Mouse (Mus musculus) embryonic facial prominence, embryonic 15.5 days (tissue): ENCODE data around the gene Msi2. TPM values are rescaled to one million over a fixed set of nuclear protein-coding genes. Genes with fewer than 3 reads are reported as not detected.

Experiments used
- ATAC-seq: fragments of 200-750 bp; cut with Nextera tagmentation; 2 replicates; pipeline ENCODE4 v1.8.0; 2017; ENCODE audit warnings: low read depth, moderate TSS enrichment; ENCODE audit not compliant: insufficient number of reproducible peaks, low FRiP score, low TSS enrichment
- H3K27ac ChIP-seq: fragments of 300-500 bp; sonication (generic); replicated peaks from 2 replicates; pipeline ENCODE4 v1.5.1; 2015; ENCODE audit warnings: mild to moderate bottlenecking, inconsistent platforms
- H3K27me3 ChIP-seq: fragments of 300-500 bp; sonication (generic); 2 replicates; pipeline ENCODE4 v1.6.1; 2015; ENCODE audit warnings: inconsistent platforms
- H3K36me3 ChIP-seq: fragments of 300-500 bp; sonication (generic); 2 replicates; pipeline ENCODE4 v1.6.1; 2015; ENCODE audit warnings: mild to moderate bottlenecking, inconsistent platforms
- H3K4me1 ChIP-seq: fragments of 300-500 bp; sonication (generic); 2 replicates; pipeline ENCODE4 v1.6.1; 2015; ENCODE audit warnings: inconsistent platforms
- H3K4me2 ChIP-seq: fragments of 300-500 bp; sonication (generic); replicated peaks from 2 replicates; pipeline ENCODE4 v1.6.1; 2015; ENCODE audit warnings: mild to moderate bottlenecking, inconsistent platforms
- H3K4me3 ChIP-seq: fragments of 300-500 bp; sonication (generic); replicated peaks from 2 replicates; pipeline ENCODE4 v1.5.1; 2015; ENCODE audit warnings: mild to moderate bottlenecking, inconsistent platforms
- H3K9ac ChIP-seq: fragments of 300-500 bp; sonication (generic); 2 replicates; pipeline ENCODE4 v1.6.1; 2015; ENCODE audit warnings: inconsistent platforms
- H3K9me3 ChIP-seq: fragments of 300-500 bp; sonication (generic); replicated peaks from 2 replicates; pipeline ENCODE4 v1.6.1; 2016; ENCODE audit warnings: inconsistent platforms
- WGBS: fragments of 180-500 bp; shearing (Covaris S2); methylation state at CpG from one replicate; pipeline ENCODE4 v1.1.7; 2015; 5-methylcytosine and 5-hydroxymethylcytosine counted together
- polyA plus RNA-seq: library from polyadenylated mRNA; unstranded; fragments of >200 nt; fragmentation: Nextera tagmentation; extraction: Ambion mirVana; gene quantifications from 2 replicates; pipeline ENCODE4 v1.2.1, GENCODE M21; 2015

Gene Msi2
- polyA plus RNA-seq, 1 experiment from 2014 or later, result 19.7 TPM

DNA sequence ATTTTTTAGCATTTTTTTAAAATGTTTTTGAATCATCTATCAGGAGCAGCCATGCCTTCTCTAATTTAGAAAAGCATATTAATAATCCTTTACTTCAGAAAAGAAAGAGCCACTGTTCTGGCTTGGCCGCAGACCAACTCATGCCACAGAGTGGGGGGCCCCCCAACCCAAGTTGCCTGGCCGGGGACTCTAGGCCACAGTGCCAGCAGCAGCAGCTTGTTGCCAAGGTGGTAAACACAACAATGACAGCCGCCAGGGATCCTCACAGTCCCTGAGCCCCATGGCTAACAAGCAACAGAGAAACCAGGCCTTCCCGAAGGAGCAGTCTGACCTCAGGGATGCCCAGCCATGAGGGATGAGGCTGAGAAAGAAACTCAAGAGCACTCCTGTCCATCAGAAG, 68.0 kb downstream of the Msi2 start:
- H3K36me3 ChIP-seq, result no peaks in the 10 kb centered on the region
- H3K9me3 ChIP-seq, result no peaks in the 10 kb centered on the region
- no peak overlapping the region for H3K4me3 ChIP-seq
- no peak overlapping the region for H3K27ac ChIP-seq
- no peak overlapping the region for H3K4me2 ChIP-seq
- H3K4me1 ChIP-seq, result peaks cover 35% of the 10 kb centered on the region
- H3K27me3 ChIP-seq, result no peaks in the 10 kb centered on the region
- WGBS, result 44% methylated on average over 4 of the region's 4 CpGs
- H3K9ac ChIP-seq, result no peak overlapping the region
- ATAC-seq, result peak; percentile 45; the same call in 1 of the 2 replicates

DNA sequence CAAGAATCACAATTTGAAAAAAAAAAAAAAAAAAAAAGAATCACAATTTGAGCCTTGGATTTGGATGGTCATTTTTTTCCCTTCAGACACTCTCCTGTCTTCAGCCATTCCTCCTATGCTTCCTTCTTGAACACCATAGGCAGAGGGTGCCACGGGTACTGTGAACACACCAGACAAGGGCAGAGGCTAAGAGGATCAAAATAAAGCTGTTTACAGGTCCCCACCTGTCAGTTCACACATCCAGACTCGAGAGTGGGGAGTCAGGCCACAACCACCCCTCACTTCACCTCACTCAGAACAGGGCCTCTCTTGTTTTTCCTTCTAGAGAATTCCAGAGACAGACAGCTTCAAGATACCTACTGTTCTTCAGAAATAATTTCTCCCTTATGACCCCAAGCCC, 69.3 kb downstream of the Msi2 start:
- H3K27me3 ChIP-seq, result no peaks in the 10 kb centered on the region
- H3K9me3 ChIP-seq, result no peaks in the 10 kb centered on the region
- H3K9ac ChIP-seq, result no peak overlapping the region
- H3K4me2 ChIP-seq, result no peak overlapping the region
- 43% methylated on average over 2 of the region's 2 CpGs for WGBS
- ATAC-seq, result no peak
- peaks cover 38% of the 10 kb centered on the region for H3K4me1 ChIP-seq
- no peaks in the 10 kb centered on the region for H3K36me3 ChIP-seq
- H3K27ac ChIP-seq, result no peak overlapping the region
- H3K4me3 ChIP-seq, result no peak overlapping the region

DNA sequence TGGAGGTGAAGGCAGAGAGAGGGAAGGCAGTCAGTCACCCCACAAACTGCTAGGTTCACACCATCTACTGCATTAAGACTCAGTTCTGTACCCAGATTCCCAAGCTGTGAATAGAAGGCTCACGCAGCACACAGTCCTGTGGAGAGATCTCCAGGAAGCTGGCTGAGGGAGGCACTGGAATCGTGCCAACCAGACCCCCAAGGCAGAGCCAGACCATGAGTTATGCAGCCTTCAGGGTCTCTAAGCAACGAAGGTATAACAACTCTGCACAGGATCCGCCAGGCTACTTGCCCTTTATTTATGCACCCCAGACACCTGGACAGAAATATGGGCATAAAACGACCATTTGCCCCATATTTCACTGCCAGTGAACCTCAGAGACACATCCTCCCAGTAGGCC, 69.9 kb downstream of the Msi2 start:
- Histone ChIP-seq H3K9ac (no peak overlapping the region), H3K4me1 (peaks cover 38% of the 10 kb centered on the region), H3K4me2 (no peak overlapping the region), H3K4me3 (no peak overlapping the region), H3K27ac (no peak overlapping the region), H3K9me3 (no peaks in the 10 kb centered on the region), H3K36me3 (no peaks in the 10 kb centered on the region), H3K27me3 (no peaks in the 10 kb centered on the region)
- 29% methylated on average over 5 of the region's 5 CpGs for WGBS
- ATAC-seq, result no peak

DNA sequence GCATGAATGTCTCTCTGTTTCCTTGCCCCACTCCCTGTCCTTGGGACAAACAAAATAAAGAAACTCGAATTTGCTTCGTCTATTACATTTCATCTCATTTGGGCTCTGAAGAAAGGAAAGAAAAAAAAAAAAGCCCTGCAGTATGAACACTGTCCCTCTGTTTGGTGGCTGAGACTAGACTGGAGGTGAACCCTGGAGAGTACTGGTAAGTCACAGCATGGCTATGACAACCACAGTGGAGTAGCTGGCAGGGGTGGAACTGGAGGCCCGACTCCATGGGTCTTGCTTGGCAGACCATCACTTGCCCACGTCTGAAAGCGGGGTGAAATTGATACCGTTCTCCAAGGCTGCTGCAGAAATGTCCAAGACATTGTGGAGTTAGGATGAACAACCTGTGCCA, 71.8 kb downstream of the Msi2 start:
- Histone ChIP-seq H3K9me3 (no peaks in the 10 kb centered on the region), H3K4me2 (no peak overlapping the region), H3K4me1 (peaks cover 38% of the 10 kb centered on the region), H3K27me3 (no peaks in the 10 kb centered on the region), H3K27ac (no peak overlapping the region), H3K4me3 (no peak overlapping the region), H3K9ac (no peak overlapping the region), H3K36me3 (no peaks in the 10 kb centered on the region; the same call in 1 of the 2 replicates)
- ATAC-seq, result no peak
- 80% methylated on average over 6 of the region's 6 CpGs for WGBS

DNA sequence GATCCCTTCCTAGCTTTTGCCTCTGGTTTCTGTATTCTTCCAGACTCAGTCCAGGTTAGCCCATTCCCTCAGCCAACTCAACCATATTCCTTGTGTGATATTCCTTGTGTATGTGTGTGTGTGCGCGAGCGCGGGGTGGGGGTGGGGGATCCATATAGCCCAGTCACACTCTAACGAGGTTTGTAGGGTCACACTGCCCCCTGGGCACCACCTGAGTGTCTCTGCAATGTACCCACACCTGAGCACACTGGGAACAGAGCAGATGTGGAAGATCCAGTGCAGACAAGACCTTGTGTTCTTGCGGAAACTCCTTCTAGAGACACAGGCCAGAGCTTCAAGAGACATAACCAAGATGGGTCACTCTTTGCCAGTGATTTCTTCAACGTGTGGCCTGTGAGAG, 72.5 kb downstream of the Msi2 start:
- no peaks in the 10 kb centered on the region for H3K9me3 ChIP-seq
- H3K27me3 ChIP-seq, result no peaks in the 10 kb centered on the region
- 69% methylated on average over 7 of the region's 7 CpGs for WGBS
- H3K27ac ChIP-seq, result no peak overlapping the region
- no peak for ATAC-seq
- no peak overlapping the region for H3K4me2 ChIP-seq
- H3K36me3 ChIP-seq, result no peaks in the 10 kb centered on the region; the same call in 1 of the 2 replicates
- no peak overlapping the region for H3K9ac ChIP-seq
- H3K4me3 ChIP-seq, result no peak overlapping the region
- H3K4me1 ChIP-seq, result peaks cover 38% of the 10 kb centered on the region

DNA sequence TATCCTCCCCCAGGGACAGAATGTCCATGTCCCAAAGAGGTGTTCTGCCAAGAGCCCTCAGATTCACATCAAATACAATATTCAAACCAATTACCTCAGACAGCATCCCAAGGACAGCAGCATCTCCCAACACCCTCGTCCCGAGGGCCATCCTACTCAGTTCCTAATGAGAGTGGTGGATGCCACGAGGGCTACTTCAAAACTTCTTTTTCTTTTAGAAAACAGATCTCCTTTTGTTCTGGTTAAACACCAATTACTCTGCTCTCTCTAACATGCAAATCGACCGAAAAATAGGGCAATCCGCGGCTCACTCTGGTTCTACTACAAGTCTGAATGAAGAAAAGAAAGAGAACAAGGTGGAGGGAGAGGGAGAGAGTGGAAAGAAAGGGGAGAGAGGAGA, 73.6 kb downstream of the Msi2 start:
- Histone ChIP-seq H3K4me3 (no peak overlapping the region), H3K4me1 (peaks cover 32% of the 10 kb centered on the region), H3K36me3 (no peaks in the 10 kb centered on the region; the same call in 1 of the 2 replicates), H3K27ac (no peak overlapping the region), H3K9ac (no peak overlapping the region), H3K9me3 (no peaks in the 10 kb centered on the region), H3K4me2 (no peak overlapping the region), H3K27me3 (no peaks in the 10 kb centered on the region)
- 29% methylated on average over 7 of the region's 7 CpGs for WGBS
- no peak for ATAC-seq

DNA sequence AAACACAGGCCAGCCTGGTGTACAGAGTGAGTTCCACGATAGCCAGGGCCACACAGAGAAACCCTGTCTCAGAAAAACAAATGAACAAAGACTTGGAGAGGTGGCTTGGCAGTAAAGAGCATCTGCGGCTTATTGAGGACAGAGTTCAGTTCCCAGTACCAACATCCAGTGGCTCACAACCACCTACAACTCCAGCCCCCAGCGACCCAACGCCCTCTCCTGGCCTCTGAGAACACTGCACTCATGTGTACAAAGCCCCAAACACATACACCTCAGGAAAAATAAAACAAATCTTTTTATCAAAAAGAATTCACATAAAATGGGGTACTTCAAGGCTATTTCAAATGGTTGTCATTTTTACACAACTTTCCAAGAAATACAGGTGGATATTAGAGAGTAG, 78.5 kb downstream of the Msi2 start:
- WGBS, result 70% methylated on average over 4 of the region's 4 CpGs
- Histone ChIP-seq H3K36me3 (no peaks in the 10 kb centered on the region; the same call in 1 of the 2 replicates), H3K4me1 (peaks cover 15% of the 10 kb centered on the region; the same call in 1 of the 2 replicates), H3K9ac (no peak overlapping the region), H3K4me2 (no peak overlapping the region), H3K4me3 (no peak overlapping the region), H3K27ac (no peak overlapping the region), H3K27me3 (no peaks in the 10 kb centered on the region), H3K9me3 (no peaks in the 10 kb centered on the region)
- no peak for ATAC-seq

DNA sequence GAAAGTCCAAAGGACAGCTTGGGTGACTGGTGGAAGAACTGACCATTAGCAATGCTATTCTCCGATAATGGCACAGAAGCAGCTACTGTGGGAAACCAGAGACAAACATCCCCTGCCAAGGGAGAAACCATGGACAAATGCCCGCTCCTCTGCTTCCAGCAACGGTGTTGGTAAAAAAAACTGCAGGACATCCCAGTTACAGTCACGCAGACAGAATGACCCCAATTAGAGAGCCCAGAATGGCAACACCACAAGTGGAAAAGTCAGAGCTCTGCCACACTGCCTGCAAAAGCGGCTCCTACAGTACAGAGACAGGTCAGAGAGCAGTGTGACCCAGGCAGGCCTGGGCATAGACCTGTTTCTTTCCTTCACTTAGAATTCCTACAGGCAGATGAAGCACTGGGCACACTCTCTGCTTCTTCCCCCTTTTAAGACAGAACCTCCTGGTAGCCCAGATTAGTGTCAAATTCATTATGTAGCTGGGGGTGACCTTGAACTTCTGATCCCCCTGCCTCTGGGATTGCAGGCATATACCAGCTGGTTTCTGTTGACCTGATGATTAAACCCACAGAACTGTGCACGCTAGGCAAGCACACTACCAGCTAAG, 79.3 kb downstream of the Msi2 start:
- Histone ChIP-seq H3K27ac (no peak overlapping the region), H3K9ac (no peak overlapping the region), H3K4me2 (no peak overlapping the region), H3K9me3 (no peaks in the 10 kb centered on the region), H3K36me3 (no peaks in the 10 kb centered on the region; the same call in 1 of the 2 replicates), H3K4me3 (no peak overlapping the region), H3K4me1 (peaks cover 15% of the 10 kb centered on the region; the same call in 1 of the 2 replicates), H3K27me3 (no peaks in the 10 kb centered on the region)
- no peak for ATAC-seq
- WGBS, result 79% methylated on average over 6 of the region's 6 CpGs

DNA sequence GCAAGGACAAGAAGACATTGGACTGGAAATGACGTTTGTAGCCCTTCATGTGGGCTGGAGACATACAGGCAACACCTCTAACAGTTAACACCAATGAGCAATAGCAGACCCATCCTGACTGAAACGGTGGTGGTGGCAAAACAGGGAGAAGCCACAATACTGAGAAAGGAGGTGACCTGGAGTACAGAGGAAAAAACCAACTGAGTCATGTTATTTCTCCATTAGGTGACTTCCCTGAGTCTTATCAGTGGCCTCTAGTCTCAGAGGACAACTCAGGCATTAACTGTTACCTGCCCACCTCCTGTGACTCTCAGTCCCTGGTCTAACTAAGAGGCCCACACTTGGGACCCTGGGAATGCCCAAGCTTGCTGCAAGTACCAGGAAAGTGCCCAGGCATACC, 80.1 kb downstream of the Msi2 start:
- no peak overlapping the region for H3K9ac ChIP-seq
- H3K27ac ChIP-seq, result no peak overlapping the region
- no peaks in the 10 kb centered on the region; the same call in 1 of the 2 replicates for H3K36me3 ChIP-seq
- peaks cover 15% of the 10 kb centered on the region; the same call in 1 of the 2 replicates for H3K4me1 ChIP-seq
- no peak for ATAC-seq
- H3K27me3 ChIP-seq, result no peaks in the 10 kb centered on the region
- H3K9me3 ChIP-seq, result no peaks in the 10 kb centered on the region
- WGBS, result 65% methylated on average over 2 of the region's 2 CpGs
- H3K4me2 ChIP-seq, result no peak overlapping the region
- no peak overlapping the region for H3K4me3 ChIP-seq

DNA sequence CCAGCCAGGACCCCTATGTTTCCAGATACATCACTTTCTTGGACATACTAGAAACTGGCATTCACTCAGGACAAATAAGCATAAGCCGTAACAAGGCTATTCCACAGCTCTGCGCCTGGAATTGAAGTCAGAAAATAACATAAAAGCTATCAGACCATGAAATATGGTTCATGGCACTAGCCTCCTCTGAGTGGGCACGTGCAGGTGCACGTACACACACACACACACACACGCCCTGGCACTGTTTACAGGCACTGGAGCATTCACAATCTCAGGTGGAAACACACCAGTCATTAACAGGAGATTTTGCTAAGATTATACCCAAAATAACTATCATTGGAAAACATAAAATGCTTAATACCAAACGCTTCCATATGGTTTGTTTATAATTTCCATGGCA, 81.4 kb downstream of the Msi2 start:
- no peak overlapping the region for H3K27ac ChIP-seq
- no peaks in the 10 kb centered on the region for H3K27me3 ChIP-seq
- no peaks in the 10 kb centered on the region for H3K9me3 ChIP-seq
- H3K36me3 ChIP-seq, result no peaks in the 10 kb centered on the region; the same call in 1 of the 2 replicates
- no peak overlapping the region for H3K4me2 ChIP-seq
- peaks cover 15% of the 10 kb centered on the region; the same call in 1 of the 2 replicates for H3K4me1 ChIP-seq
- H3K9ac ChIP-seq, result no peak overlapping the region
- WGBS, result 83% methylated on average over 6 of the region's 6 CpGs
- ATAC-seq, result no peak
- H3K4me3 ChIP-seq, result no peak overlapping the region

DNA sequence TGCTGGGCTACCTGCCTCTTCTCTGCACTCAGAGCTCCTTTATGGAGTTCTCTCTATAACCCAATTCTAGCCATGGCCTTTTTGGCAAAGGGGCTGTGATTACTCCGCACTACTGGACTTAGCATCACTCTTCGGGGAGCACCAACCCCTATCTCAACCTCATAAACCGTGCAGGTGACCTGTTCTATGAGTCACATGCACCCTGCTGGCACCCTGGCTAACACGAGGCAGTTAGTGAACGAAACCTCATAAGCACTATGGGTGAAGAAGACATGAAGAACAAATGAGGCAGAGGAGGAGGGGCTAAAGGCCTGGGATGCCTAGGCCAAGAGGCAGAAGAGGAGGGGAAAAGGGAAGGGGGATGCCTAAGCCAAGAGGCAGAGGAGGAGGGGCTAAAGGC, 82.0 kb downstream of the Msi2 start:
- H3K4me2 ChIP-seq, result no peak overlapping the region
- no peaks in the 10 kb centered on the region for H3K27me3 ChIP-seq
- WGBS, result 89% methylated on average over 5 of the region's 5 CpGs
- no peak overlapping the region for H3K4me3 ChIP-seq
- no peaks in the 10 kb centered on the region for H3K36me3 ChIP-seq
- H3K27ac ChIP-seq, result no peak overlapping the region
- H3K4me1 ChIP-seq, result peaks cover 15% of the 10 kb centered on the region; the same call in 1 of the 2 replicates
- H3K9me3 ChIP-seq, result no peaks in the 10 kb centered on the region
- H3K9ac ChIP-seq, result no peak overlapping the region
- no peak for ATAC-seq

DNA sequence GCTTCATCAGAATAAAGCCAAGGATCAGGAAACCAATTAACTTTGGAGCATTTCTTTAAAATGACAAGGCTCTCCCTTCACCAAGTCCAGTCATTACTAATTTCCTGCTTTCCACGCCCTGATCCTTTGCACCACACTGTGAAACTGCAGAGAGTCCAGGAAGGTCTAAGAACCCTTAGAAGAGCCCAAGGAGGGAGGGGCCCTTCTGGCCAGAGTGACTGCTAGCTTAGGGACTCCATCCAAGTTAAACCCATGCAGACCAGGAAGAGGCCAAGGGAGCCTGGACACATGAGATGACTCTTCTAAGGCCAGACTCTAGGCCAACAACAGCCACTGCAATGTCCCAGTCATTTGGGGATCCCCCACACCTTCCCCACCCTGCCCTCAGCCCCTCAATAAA, 83.7 kb downstream of the Msi2 start:
- H3K4me2 ChIP-seq, result no peak overlapping the region
- no peak overlapping the region for H3K27ac ChIP-seq
- WGBS, result 72% methylated on average over 1 of the region's 1 CpGs
- H3K4me1 ChIP-seq, result peaks cover 16% of the 10 kb centered on the region; the same call in 1 of the 2 replicates
- H3K9ac ChIP-seq, result no peak overlapping the region
- no peaks in the 10 kb centered on the region for H3K36me3 ChIP-seq
- no peaks in the 10 kb centered on the region for H3K27me3 ChIP-seq
- no peak for ATAC-seq
- H3K4me3 ChIP-seq, result no peak overlapping the region
- no peaks in the 10 kb centered on the region for H3K9me3 ChIP-seq
